Comparison of ENCODE assay signal across 24 mouse cellular contexts in genomic region chr10:88793671-88794070, GRCm38 (mm10). TPM values are rescaled to one million over a fixed set of nuclear protein-coding genes. Genes with fewer than 3 reads are reported as not detected.
DNase-seq lines count a peak whose midpoint lies in the region; ATAC-seq lines count a peak whose summit lies in the region.
"Had no signal": no experiment of that assay in that cellular context is flagged by ENCODE, and none has a peak within 500 bp of the region (broad histone marks: within the 10 kb centered on the region; RNA-seq: fewer than 3 reads in every experiment).

No protein-coding gene starts in this region.

- no peaks in the 10 kb centered on the region for H3K9me3 ChIP-seq in intestine, embryonic 16.5 days (ENCODE audit: control insufficient read depth, low read length)
- H3K9me3 ChIP-seq in intestine, embryonic 15.5 days: no peaks in the 10 kb centered on the region
- H3K9me3 ChIP-seq: embryonic facial prominence, embryonic 10.5 days; embryonic facial prominence, embryonic 12.5 days; forebrain, embryonic 13.5 days; forebrain, embryonic 15.5 days; G1E had no signal

- intact Hi-C loops in left cerebral cortex, postnatal 14 days (cut with DNase I): no loop called here

- H3K4me3 ChIP-seq in intestine, embryonic 16.5 days (ENCODE audit: low read length): no peak overlapping the region
- H3K4me3 ChIP-seq in intestine, embryonic 15.5 days (replicated peaks): no peak overlapping the region
- H3K4me3 ChIP-seq: embryonic facial prominence, embryonic 10.5 days; embryonic facial prominence, embryonic 12.5 days; forebrain, embryonic 13.5 days; forebrain, embryonic 15.5 days had no signal

- no peaks in the 10 kb centered on the region; the same call in 1 of the 2 replicates for H3K36me3 ChIP-seq in intestine, embryonic 16.5 days (ENCODE audit: control insufficient read depth, insufficient read depth, low read length)
- H3K36me3 ChIP-seq in intestine, embryonic 15.5 days: peaks cover 10% of the 10 kb centered on the region; the same call in 1 of the 2 replicates

- peak; percentile 18 for DNase-seq in lung, postnatal 10 days
- DNase-seq in lung, postnatal 14 days: no peak
- peak; percentile 65 for DNase-seq in lung, postnatal 25 days (ENCODE audit: low spot score)
- no peak for DNase-seq in left cerebral cortex, postnatal 14 days (ENCODE audit: low spot score in 2 of 2)
- DNase-seq: adrenal gland, adult 8-10 months; adrenal gland, postnatal 14 days; adrenal gland, postnatal 36 days; B cell, adult 2 months; cerebellum, adult 11-12 months; cerebellum, adult 2 months; cerebellum, adult 9-10 months; cerebellum, postnatal 10 days; cerebellum, postnatal 25 days had no signal

- H3K4me1 ChIP-seq in intestine, embryonic 16.5 days (ENCODE audit: control insufficient read depth, insufficient read depth, low read length): no peaks in the 10 kb centered on the region
- no peaks in the 10 kb centered on the region for H3K4me1 ChIP-seq in intestine, embryonic 15.5 days (replicated peaks)
- H3K4me1 ChIP-seq: embryonic facial prominence, embryonic 10.5 days; embryonic facial prominence, embryonic 12.5 days; forebrain, embryonic 13.5 days; forebrain, embryonic 15.5 days had no signal

- no peak for ATAC-seq in intestine, embryonic 16.5 days
- ATAC-seq in intestine, embryonic 15.5 days: no peak
- ATAC-seq: activated CD4-positive, CD25-positive, alpha-beta regulatory T cell, adult 4 months; CD4-positive, CD25-positive, alpha-beta regulatory T cell, adult 4 months; forebrain, embryonic 13.5 days; forebrain, embryonic 15.5 days; Patski had no signal

- no peaks in the 10 kb centered on the region for H3K27me3 ChIP-seq in intestine, embryonic 16.5 days (replicated peaks; ENCODE audit: control insufficient read depth, insufficient read depth, low read length)
- H3K27me3 ChIP-seq in intestine, embryonic 15.5 days (replicated peaks): no peaks in the 10 kb centered on the region
- H3K27me3 ChIP-seq: CH12.LX; embryonic facial prominence, embryonic 12.5 days; forebrain, embryonic 13.5 days; forebrain, embryonic 15.5 days; Patski had no signal

- no peak overlapping the region for H3K4me2 ChIP-seq in intestine, embryonic 16.5 days (ENCODE audit: low read depth, low read length)
- H3K4me2 ChIP-seq in intestine, embryonic 15.5 days (replicated peaks): no peak overlapping the region
- H3K4me2 ChIP-seq: embryonic facial prominence, embryonic 12.5 days; forebrain, embryonic 13.5 days; forebrain, embryonic 15.5 days had no signal

- peak overlapping the region; percentile 31 for H3K27ac ChIP-seq in intestine, embryonic 16.5 days (ENCODE audit: low read length)
- H3K27ac ChIP-seq in intestine, embryonic 15.5 days: no peak overlapping the region
- H3K27ac ChIP-seq: embryonic facial prominence, embryonic 10.5 days; embryonic facial prominence, embryonic 12.5 days; forebrain, embryonic 13.5 days; forebrain, embryonic 15.5 days had no signal

- H3K9ac ChIP-seq in intestine, embryonic 16.5 days (ENCODE audit: low read depth, low read length): no peak overlapping the region
- no peak overlapping the region for H3K9ac ChIP-seq in intestine, embryonic 15.5 days
- H3K9ac ChIP-seq: embryonic facial prominence, embryonic 12.5 days; forebrain, embryonic 13.5 days; forebrain, embryonic 15.5 days had no signal

RNA-seq across cellular contexts. Expression of gene Utp20, which starts 32.9 kb away (rescaled TPM):
- 10.5 and 11.5 TPM in 2 replicates for polyA plus RNA-seq in intestine, embryonic 16.5 days (2015; fragmentation: Nextera tagmentation; extraction: Ambion mirVana)
- 15.5 and 15.9 TPM in 2 replicates for polyA plus RNA-seq in intestine, embryonic 15.5 days (2015; fragmentation: Nextera tagmentation; extraction: Ambion mirVana)
- total RNA-seq in left cerebral cortex, postnatal 14 days (2021): 10 to 100 TPM; 16.2 to 17.4 TPM

Comparison
In these comparisons a context has a peak if more than half of its experiments do, and no peak if none do; other contexts are left out.
1. DNase-seq: peak in lung, postnatal 10 days (single experiment) and lung, postnatal 25 days (single experiment); none in lung, postnatal 14 days (single experiment) and left cerebral cortex, postnatal 14 days (0 of 2).